In genomic region chr9:61358933-61359332, GRCm38 (mm10) we compare ENCODE assay signal across 19 mouse cellular contexts. TPM values are rescaled to one million over a fixed set of nuclear protein-coding genes. Genes with fewer than 3 reads are reported as not detected.
A peak's percentile ranks its signal among the peaks of the same experiment; 100 is the strongest.
DNase-seq lines count a peak whose midpoint lies in the region; ATAC-seq lines count a peak whose summit lies in the region.
"Had no signal": no experiment of that assay in that cellular context is flagged by ENCODE, and none has a peak within 500 bp of the region (broad histone marks: within the 10 kb centered on the region; RNA-seq: fewer than 3 reads in every experiment).

No protein-coding gene starts in this region.

- H3K36me3 ChIP-seq in forebrain, embryonic 10.5 days (replicated peaks) = no peaks in the 10 kb centered on the region
- no peaks in the 10 kb centered on the region for H3K36me3 ChIP-seq in forebrain, embryonic 11.5 days (ENCODE audit: control insufficient read depth, insufficient read depth, low read length)
- H3K36me3 ChIP-seq in midbrain, embryonic 12.5 days = no peaks in the 10 kb centered on the region
- H3K36me3 ChIP-seq in midbrain, embryonic 14.5 days (ENCODE audit: control insufficient read depth, insufficient read depth, low read length) = no peaks in the 10 kb centered on the region
- no peaks in the 10 kb centered on the region for H3K36me3 ChIP-seq in limb, embryonic 11.5 days (ENCODE audit: control insufficient read depth, insufficient read depth, low read length)
- H3K36me3 ChIP-seq: embryonic facial prominence, embryonic 15.5 days; forebrain, embryonic 12.5 days; heart, embryonic 12.5 days had no signal

- H3K9ac ChIP-seq in forebrain, embryonic 11.5 days (ENCODE audit: low read length) = no peak overlapping the region
- H3K9ac ChIP-seq in midbrain, embryonic 12.5 days (replicated peaks) = no peak overlapping the region
- H3K9ac ChIP-seq in midbrain, embryonic 14.5 days (replicated peaks; ENCODE audit: low read length) = no peak overlapping the region
- no peak overlapping the region for H3K9ac ChIP-seq in limb, embryonic 11.5 days (ENCODE audit: low read length)
- H3K9ac ChIP-seq: embryonic facial prominence, embryonic 15.5 days; forebrain, embryonic 12.5 days; heart, embryonic 12.5 days had no signal

- no peak for DNase-seq in forebrain, embryonic 10.5 days (ENCODE audit: extremely low spot score, low spot score)
- DNase-seq in forebrain, embryonic 11.5 days (ENCODE audit: low spot score) = no peak
- no peak for DNase-seq in midbrain, embryonic 14.5 days
- DNase-seq in limb, embryonic 11.5 days (ENCODE audit: low spot score) = peak; percentile 50
- DNase-seq in embryo, embryonic 11 days = no peak
- DNase-seq: adrenal gland, postnatal 14 days; cerebellum, adult 11-12 months; cerebellum, postnatal 14 days; gastrocnemius, postnatal 14 days had no signal

- peaks cover 61% of the 10 kb centered on the region for H3K27me3 ChIP-seq in forebrain, embryonic 10.5 days (ENCODE audit: poor library complexity, severe bottlenecking)
- peaks cover 2% of the 10 kb centered on the region; the same call in 1 of the 2 replicates for H3K27me3 ChIP-seq in forebrain, embryonic 11.5 days (ENCODE audit: control insufficient read depth, insufficient read depth, low read length)
- peaks cover 37% of the 10 kb centered on the region for H3K27me3 ChIP-seq in midbrain, embryonic 12.5 days
- H3K27me3 ChIP-seq in midbrain, embryonic 14.5 days (ENCODE audit: control insufficient read depth, insufficient read depth, low read length) = peaks cover 13% of the 10 kb centered on the region; the same call in 1 of the 2 replicates
- H3K27me3 ChIP-seq in limb, embryonic 11.5 days (ENCODE audit: control insufficient read depth, insufficient read depth, low read length) = no peaks in the 10 kb centered on the region
- H3K27me3 ChIP-seq: Patski had no signal

- peaks cover 21% of the 10 kb centered on the region; the same call in 1 of the 2 replicates for H3K9me3 ChIP-seq in forebrain, embryonic 10.5 days
- H3K9me3 ChIP-seq in forebrain, embryonic 11.5 days (ENCODE audit: control insufficient read depth, low read length) = peaks cover 2% of the 10 kb centered on the region; the same call in 1 of the 2 replicates
- H3K9me3 ChIP-seq in midbrain, embryonic 12.5 days = 0 out of 2 replicates have a peak, but pooled peaks cover 4% of the 10 kb centered on the region
- H3K9me3 ChIP-seq in midbrain, embryonic 14.5 days (ENCODE audit: control insufficient read depth, low read length) = no peaks in the 10 kb centered on the region
- H3K9me3 ChIP-seq in limb, embryonic 11.5 days (ENCODE audit: control insufficient read depth, low read length) = no peaks in the 10 kb centered on the region
- H3K9me3 ChIP-seq: embryonic facial prominence, embryonic 15.5 days; forebrain, embryonic 12.5 days had no signal

- no peak overlapping the region for H3K4me3 ChIP-seq in forebrain, embryonic 10.5 days
- no peak overlapping the region for H3K4me3 ChIP-seq in forebrain, embryonic 11.5 days (ENCODE audit: low read depth, low read length)
- H3K4me3 ChIP-seq in midbrain, embryonic 12.5 days = no peak overlapping the region
- no peak overlapping the region for H3K4me3 ChIP-seq in midbrain, embryonic 14.5 days (replicated peaks; ENCODE audit: low read depth, low read length)
- H3K4me3 ChIP-seq in limb, embryonic 11.5 days (ENCODE audit: low read depth, low read length) = no peak overlapping the region
- H3K4me3 ChIP-seq: embryonic facial prominence, embryonic 15.5 days; erythroblast, embryonic 14.5 days; forebrain, embryonic 12.5 days; heart, embryonic 12.5 days had no signal

- H3K4me1 ChIP-seq in forebrain, embryonic 10.5 days = peaks cover 52% of the 10 kb centered on the region
- peaks cover 13% of the 10 kb centered on the region for H3K4me1 ChIP-seq in forebrain, embryonic 11.5 days (replicated peaks; ENCODE audit: control insufficient read depth, insufficient read depth, low read length)
- H3K4me1 ChIP-seq in midbrain, embryonic 12.5 days = peaks cover 44% of the 10 kb centered on the region
- H3K4me1 ChIP-seq in midbrain, embryonic 14.5 days (ENCODE audit: control insufficient read depth, insufficient read depth, low read length) = peaks cover 38% of the 10 kb centered on the region
- H3K4me1 ChIP-seq in limb, embryonic 11.5 days (ENCODE audit: control insufficient read depth, insufficient read depth, low read length) = peaks cover 46% of the 10 kb centered on the region

- 59% methylated on average over 4 of the region's 4 CpGs for WGBS in forebrain, embryonic 10.5 days
- WGBS in forebrain, embryonic 11.5 days = 46% methylated on average over 4 of the region's 4 CpGs
- 24% methylated on average over 4 of the region's 4 CpGs for WGBS in midbrain, embryonic 12.5 days
- 20% methylated on average over 4 of the region's 4 CpGs for whole genome bisulfite sequencing in midbrain, embryonic 14.5 days
- 18% methylated on average over 4 of the region's 4 CpGs for WGBS in limb, embryonic 11.5 days

- no peak for ATAC-seq in forebrain, embryonic 11.5 days (replicated peaks; ENCODE audit: low FRiP score)
- no peak for ATAC-seq in midbrain, embryonic 12.5 days (ENCODE audit: low FRiP score, low read depth)
- no peak for ATAC-seq in midbrain, embryonic 14.5 days (ENCODE audit: low FRiP score, low TSS enrichment)
- no peak for ATAC-seq in limb, embryonic 11.5 days (ENCODE audit: insufficient number of reproducible peaks, low FRiP score, low TSS enrichment, low read depth)
- ATAC-seq: activated CD4-positive, CD25-positive, alpha-beta regulatory T cell, adult 4 months; forebrain, embryonic 16.5 days; hindbrain, embryonic 16.5 days; inflammation-experienced regulatory T-cells, adult 6 months; Patski had no signal

- no peak overlapping the region for H3K4me2 ChIP-seq in forebrain, embryonic 11.5 days (ENCODE audit: low read depth, low read length, severe bottlenecking)
- no peak overlapping the region for H3K4me2 ChIP-seq in midbrain, embryonic 12.5 days (replicated peaks)
- no peak overlapping the region for H3K4me2 ChIP-seq in midbrain, embryonic 14.5 days (ENCODE audit: low read length)
- H3K4me2 ChIP-seq in limb, embryonic 11.5 days (ENCODE audit: low read depth, severe bottlenecking) = no peak overlapping the region
- H3K4me2 ChIP-seq: embryonic facial prominence, embryonic 15.5 days; forebrain, embryonic 12.5 days; heart, embryonic 12.5 days had no signal

- peak overlapping the region; percentile 84; the same call in 1 of the 2 replicates for H3K27ac ChIP-seq in forebrain, embryonic 10.5 days
- no peak overlapping the region for H3K27ac ChIP-seq in forebrain, embryonic 11.5 days (ENCODE audit: low read depth, low read length)
- 0 out of 2 replicates have a peak overlapping the region, but pooled peaks have one; percentile 20 for H3K27ac ChIP-seq in midbrain, embryonic 12.5 days (replicated peaks)
- H3K27ac ChIP-seq in midbrain, embryonic 14.5 days (replicated peaks; ENCODE audit: low read depth, low read length) = no peak overlapping the region
- H3K27ac ChIP-seq in limb, embryonic 11.5 days (replicated peaks; ENCODE audit: low read depth, low read length) = no peak overlapping the region
- H3K27ac ChIP-seq: embryonic facial prominence, embryonic 15.5 days; forebrain, embryonic 12.5 days had no signal

RNA-seq across cellular contexts. Expression of gene Tle3, which starts 13.2 kb away (rescaled TPM):
- polyA plus RNA-seq in forebrain, embryonic 10.5 days (2016; fragmentation: Nextera tagmentation; extraction: Ambion mirVana) = 43.4 and 45.6 TPM in 2 replicates
- polyA plus RNA-seq in forebrain, embryonic 11.5 days (2014; fragmentation: Nextera tagmentation; extraction: Ambion mirVana) = 57.8 and 58.2 TPM in 2 replicates
- 65.9 and 71.9 TPM in 2 replicates for polyA plus RNA-seq in midbrain, embryonic 12.5 days (2016; fragmentation: Nextera tagmentation; extraction: Ambion mirVana)
- 36.4 and 43.8 TPM in 2 replicates for polyA plus RNA-seq in midbrain, embryonic 14.5 days (2014; fragmentation: Nextera tagmentation; extraction: Ambion mirVana)
- polyA plus RNA-seq in limb, embryonic 11.5 days (2014; fragmentation: Nextera tagmentation; extraction: Ambion mirVana) = 42.8 and 43.4 TPM in 2 replicates

Comparison
In these comparisons a context has a peak if more than half of its experiments do, and no peak if none do; other contexts are left out.
1. H3K27ac ChIP-seq: peak in forebrain, embryonic 10.5 days (single experiment) and midbrain, embryonic 12.5 days (single experiment); none in forebrain, embryonic 11.5 days (single experiment), midbrain, embryonic 14.5 days (single experiment) and limb, embryonic 11.5 days (single experiment).